Mouse (Mus musculus): ENCODE data around the gene Pif1. TPM values are rescaled to one million over a fixed set of nuclear protein-coding genes. Genes with fewer than 3 reads are reported as not detected.

Pif1 gene
- polyA plus RNA-seq, 1 experiment from 2014 or later, result 19.0 TPM

Other genes starting within 250 kb of the Pif1 start
- 9.3 and 10.6 TPM in 2 replicates for gene Pdcd7, start 241.1 kb upstream of the Pif1 start, polyA plus RNA-seq (2015; fragmentation: Nextera tagmentation; extraction: Ambion mirVana)
- 0.14 TPM in 1 of 2 replicates, not detected in the other for gene Ubap1l, start 226.1 kb upstream of the Pif1 start, polyA plus RNA-seq (2015; fragmentation: Nextera tagmentation; extraction: Ambion mirVana)
- 5.0 and 5.5 TPM in 2 replicates for gene Kbtbd13, start 195.5 kb upstream of the Pif1 start, polyA plus RNA-seq (2015; fragmentation: Nextera tagmentation; extraction: Ambion mirVana)
- 49.9 and 52.6 TPM in 2 replicates for gene Rasl12, start 188.7 kb upstream of the Pif1 start, polyA plus RNA-seq (2015; fragmentation: Nextera tagmentation; extraction: Ambion mirVana)
- not detected in 2 replicates for gene Slc51b, start 164.2 kb upstream of the Pif1 start, polyA plus RNA-seq (2015; fragmentation: Nextera tagmentation; extraction: Ambion mirVana)
- gene Mtfmt, start 151.4 kb upstream of the Pif1 start, polyA plus RNA-seq (2015; fragmentation: Nextera tagmentation; extraction: Ambion mirVana), result 18.6 and 19.3 TPM in 2 replicates
- 88.6 and 97.0 TPM in 2 replicates for gene Spg21, start 126.2 kb upstream of the Pif1 start, polyA plus RNA-seq (2015; fragmentation: Nextera tagmentation; extraction: Ambion mirVana)
- gene Ankdd1a, start 67.0 kb upstream of the Pif1 start, polyA plus RNA-seq (2015; fragmentation: Nextera tagmentation; extraction: Ambion mirVana), result not detected in 2 replicates
- gene Plekho2, start 7.1 kb upstream of the Pif1 start, polyA plus RNA-seq (2015; fragmentation: Nextera tagmentation; extraction: Ambion mirVana), result 21.7 TPM in 2 replicates
- 15.1 and 16.6 TPM in 2 replicates for gene Rbpms2, start 42.5 kb downstream of the Pif1 start, polyA plus RNA-seq (2015; fragmentation: Nextera tagmentation; extraction: Ambion mirVana)
- gene Oaz2, start 80.8 kb downstream of the Pif1 start, polyA plus RNA-seq (2015; fragmentation: Nextera tagmentation; extraction: Ambion mirVana), result 396 and 422 TPM in 2 replicates
- 6.2 and 6.4 TPM in 2 replicates for gene Zfp609, start 240.4 kb downstream of the Pif1 start, polyA plus RNA-seq (2015; fragmentation: Nextera tagmentation; extraction: Ambion mirVana)

All from lung, embryonic 15.5 days (tissue).